Mouse (Mus musculus): ENCODE measurements around the gene Armc10.
"Not testable (repeated sequence)": the region's sequence is repeated elsewhere in the genome, so short reads cannot be mapped to it uniquely, and the experiment has no call there.

Gene Armc10

DNA sequence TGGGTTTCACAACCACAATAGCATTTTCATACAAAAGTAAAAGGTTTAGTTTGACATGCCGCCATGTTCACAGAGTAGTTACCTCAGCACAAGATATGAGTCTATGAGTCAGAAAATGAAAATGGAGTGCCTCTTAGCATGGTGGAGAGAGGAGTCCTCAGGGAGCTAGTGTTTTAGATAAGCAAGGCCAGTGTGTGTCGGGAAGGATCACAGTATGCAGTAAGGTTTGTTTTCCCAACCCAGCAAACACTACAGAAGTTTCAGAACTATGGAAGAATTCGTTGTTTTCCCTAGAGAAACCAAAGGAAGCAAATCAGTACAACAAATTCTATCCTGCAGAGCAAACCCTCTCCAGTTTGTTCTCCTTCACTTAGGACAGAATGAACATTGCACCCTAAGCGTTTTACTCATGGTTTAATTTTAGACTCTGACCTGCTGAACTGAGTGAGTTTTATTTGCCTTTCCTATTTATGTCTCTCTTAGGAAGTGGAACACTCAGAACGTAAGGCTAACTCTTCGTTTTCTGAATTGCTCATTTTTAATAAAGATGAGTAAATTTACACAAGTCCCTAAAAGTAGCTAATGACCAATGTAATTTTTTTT lies 57.4 kb downstream of the Armc10 start:
- DNase-seq (ENCODE audit: extremely low read depth, low read depth): no peak

DNA sequence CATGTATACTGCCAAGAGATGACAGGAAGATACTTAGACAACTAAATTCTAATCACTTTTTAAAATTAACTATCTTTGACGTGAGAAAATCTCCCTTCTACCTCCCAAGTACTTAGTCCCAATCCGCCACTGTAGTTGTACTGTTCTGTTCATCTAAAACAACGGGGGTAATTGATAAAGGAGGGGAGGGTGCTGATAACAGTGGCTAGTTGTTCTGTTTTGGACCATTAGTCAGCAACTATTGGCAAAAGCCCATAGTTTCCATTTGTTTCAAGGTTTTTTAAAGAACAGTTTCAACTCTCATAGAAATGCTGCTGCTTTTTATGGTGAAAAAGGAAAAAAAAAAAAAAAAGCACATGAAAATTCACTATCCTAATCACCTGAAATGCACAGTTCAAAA lies 58.1 kb downstream of the Armc10 start:
- no peak for DNase-seq (ENCODE audit: extremely low read depth, low read depth)

DNA sequence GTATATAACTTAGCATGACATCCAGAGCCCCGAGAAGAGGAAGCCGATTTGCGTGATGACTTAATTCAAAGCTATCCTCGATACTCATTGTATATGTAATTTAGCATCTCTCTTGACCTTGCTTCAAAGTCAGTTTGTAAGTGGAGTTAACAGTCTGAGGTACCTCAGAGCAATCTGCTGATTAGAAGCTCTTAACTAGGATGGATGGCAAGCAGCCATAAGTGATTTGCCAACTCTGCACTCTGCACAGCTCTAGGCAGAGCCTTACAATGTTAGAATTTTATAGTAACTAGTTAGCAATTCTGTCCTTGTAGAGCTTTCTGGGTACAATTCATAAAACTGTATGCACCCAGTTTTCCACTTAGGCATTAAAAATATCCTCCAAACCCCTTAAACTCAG lies 60.9 kb downstream of the Armc10 start:
- DNase-seq (ENCODE audit: extremely low read depth, low read depth): no peak

DNA sequence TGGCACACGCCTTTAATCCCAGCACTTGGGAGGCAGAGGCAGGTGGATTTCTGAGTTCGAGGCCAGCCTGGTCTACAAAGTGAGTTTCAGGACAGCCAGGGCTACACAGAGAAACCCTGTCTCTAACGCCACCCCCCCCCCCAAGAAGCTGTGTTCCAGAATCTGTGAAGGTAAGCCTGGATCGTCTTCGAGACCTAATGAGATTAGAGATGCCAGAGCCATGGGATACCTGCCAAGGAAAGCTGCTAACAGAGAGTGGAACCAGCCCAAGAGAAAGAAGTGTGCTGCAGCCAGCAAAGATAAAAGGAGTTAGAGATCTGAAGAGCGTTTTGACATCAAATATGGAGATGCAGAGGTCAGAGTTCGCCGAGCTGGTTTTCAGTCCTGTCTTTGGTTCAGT lies 62.4 kb downstream of the Armc10 start:
- not testable (repeated sequence) for DNase-seq (ENCODE audit: extremely low read depth, low read depth)
